Mouse (Mus musculus) kidney, adult 18-20 months (tissue): ENCODE data around the gene Dcp1a.
"Not testable (repeated sequence)": the region's sequence is repeated elsewhere in the genome, so short reads cannot be mapped to it uniquely, and the experiment has no call there.

Source experiments
- DNase-seq: peaks from one replicate; pipeline ENCODE4 v3.0.0; 2021

Gene Dcp1a

GRCm38 (mm10) chr14:30523356-30523755, 44.0 kb downstream of the Dcp1a start:
- no peak for DNase-seq

GRCm38 (mm10) chr14:30528392-30528791, 49.1 kb downstream of the Dcp1a start:
- DNase-seq = no peak

DNA sequence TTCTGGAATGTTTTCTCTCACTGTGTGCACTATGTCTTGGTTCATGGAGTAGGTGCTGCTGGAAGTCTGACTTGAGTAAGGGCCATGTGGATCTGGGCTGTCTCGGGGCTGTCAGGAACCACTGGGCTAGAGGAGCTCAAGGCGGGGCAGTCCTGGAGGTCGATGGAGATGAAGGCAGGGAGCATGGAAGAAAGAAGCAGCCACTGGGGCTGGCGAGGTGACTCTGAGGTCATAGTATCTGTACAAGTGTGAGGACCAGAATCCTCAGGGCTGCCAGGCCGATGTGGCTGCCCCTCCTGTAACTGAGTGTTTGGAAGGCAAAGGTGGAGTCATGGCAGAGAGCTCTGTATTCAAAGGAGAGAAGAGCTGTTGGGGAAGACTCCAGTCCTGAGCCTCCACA, 49.6 kb downstream of the Dcp1a start:
- no peak for DNase-seq

GRCm38 (mm10) chr14:30529454-30529853, 50.1 kb downstream of the Dcp1a start:
- DNase-seq = no peak

- DNase-seq = peak; percentile 85
Observed at GRCm38 (mm10) chr14:30530726-30531269, 51.5 kb downstream of the Dcp1a start.

GRCm38 (mm10) chr14:30531431-30531830, 52.1 kb downstream of the Dcp1a start:
- DNase-seq = no peak

DNA sequence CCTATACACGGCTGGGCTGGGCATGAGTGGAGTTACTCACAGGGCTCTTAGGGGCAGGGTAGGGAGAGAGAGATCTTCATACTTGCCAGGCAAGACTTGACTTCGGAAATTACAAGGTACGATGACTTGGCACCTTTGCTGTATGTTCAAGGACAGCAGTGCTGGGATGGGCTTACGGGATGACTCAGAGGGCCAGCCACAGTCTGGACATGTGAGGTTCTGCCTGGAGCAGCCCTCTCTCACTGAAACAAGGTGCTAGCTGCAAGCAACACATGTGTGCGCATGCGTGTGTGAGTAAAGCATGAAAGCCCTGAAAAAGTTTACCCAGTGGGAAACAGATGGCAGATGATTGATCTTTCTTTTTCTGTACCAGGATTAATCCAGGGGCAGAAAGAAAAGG, 52.6 kb downstream of the Dcp1a start:
- no peak for DNase-seq

DNA sequence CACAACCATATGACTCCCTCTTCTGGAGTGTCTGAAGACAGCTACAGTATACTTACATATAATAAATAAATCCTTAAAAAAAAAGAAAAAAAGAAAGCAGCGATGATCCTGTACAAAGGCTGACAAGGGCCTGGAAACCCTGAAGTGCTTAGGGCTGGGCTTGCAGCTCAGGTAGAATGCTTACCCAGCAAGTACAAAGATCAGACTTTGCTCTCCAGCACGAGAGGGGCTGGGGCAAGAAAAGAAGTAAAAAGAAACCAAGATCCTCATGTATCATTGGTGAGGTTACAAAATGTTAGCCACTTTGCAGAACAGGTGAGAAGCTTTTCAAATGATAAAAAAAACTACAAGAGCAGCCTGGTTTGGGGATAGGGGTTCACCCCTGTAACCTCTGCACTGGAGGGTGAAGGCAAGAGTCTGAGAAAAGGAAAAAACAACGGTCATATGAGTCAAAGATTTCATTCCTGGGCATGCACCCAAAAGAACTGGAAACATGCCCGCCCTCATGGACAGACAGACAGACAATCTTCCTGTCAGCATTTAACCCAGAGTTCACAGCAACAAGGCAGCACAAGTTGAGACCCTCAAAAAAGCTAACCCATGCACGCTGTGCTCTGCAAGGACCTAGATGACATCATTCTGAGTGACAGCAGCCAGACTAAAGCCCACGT, 54.6 kb downstream of the Dcp1a start:
- DNase-seq = peak; percentile 68

DNA sequence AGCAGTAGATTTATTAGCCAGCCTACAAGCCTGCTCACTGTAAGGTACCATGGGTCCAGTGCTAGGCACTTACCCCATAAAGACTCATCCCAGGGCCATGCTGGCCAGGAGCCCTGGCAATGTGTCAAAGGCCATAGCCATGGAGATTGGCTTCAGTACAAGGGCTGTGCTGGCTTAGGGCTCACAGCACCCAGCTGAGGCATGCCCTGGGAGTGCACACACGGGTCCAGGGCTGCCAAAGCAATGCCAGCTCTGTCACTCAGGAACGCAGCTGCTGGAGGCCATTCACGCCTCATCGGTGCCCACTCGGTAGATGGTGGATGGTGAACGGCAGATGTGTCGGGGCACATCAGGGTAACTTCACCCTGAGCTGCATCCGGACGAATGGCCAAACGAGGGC, 62.2 kb downstream of the Dcp1a start:
- peak; percentile 90 for DNase-seq

DNA sequence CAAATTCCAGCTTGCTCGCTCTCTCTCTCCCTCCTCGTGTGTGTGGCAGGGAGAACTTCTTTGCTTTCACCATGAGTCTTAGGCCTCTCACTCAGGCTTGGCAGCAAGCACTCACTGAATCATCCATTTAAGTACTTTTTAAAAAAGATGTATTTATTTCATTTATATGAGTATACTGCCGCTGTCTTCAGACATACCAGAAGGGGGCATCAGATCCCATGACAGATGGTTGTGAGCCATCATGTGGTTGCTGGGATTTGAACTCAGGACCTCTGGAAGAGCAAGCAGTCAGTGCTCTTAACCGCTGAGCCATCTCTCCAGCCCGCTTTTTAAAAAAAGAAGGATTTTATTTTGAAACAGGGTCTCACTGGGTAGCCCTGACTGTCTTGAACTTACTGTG, 64.0 kb downstream of the Dcp1a start:
- DNase-seq = not testable (repeated sequence)

DNA sequence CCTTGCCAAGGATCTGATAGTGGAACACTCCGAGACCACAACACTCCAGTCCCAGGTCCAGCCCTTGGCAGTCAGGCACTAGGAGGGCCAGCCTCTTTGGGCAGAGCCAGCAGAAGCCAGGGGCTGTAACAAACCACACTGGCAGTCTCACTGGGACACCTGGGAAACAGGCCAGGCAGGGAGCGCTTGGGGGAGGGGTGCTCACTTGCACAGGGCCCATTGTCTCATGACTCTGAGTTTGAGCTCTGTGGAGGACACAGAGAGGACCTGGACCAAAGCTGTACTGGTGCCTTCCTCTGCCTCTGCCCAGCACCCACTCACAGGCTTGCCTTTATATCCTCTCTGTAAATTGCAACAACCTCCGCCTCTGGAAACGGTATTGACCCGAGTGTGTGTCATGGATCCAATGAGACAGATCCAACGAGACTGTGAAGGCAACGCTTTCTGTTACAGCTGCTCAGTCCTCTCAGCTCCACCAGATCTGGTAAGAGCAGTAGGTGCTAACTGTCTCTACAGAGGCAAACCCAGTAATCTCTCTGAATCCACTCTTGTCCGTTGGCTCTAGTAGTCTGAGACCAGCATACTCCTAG, 68.9 kb downstream of the Dcp1a start, which contains the start of gene Tkt:
Gene Tkt (plus strand): TSS at position 229 of the 590 bp plus-strand sequence.
- DNase-seq = peak; percentile 85

GRCm38 (mm10) chr14:30548965-30549776, 69.8 kb downstream of the Dcp1a start:
- DNase-seq = peak; percentile 97

DNA sequence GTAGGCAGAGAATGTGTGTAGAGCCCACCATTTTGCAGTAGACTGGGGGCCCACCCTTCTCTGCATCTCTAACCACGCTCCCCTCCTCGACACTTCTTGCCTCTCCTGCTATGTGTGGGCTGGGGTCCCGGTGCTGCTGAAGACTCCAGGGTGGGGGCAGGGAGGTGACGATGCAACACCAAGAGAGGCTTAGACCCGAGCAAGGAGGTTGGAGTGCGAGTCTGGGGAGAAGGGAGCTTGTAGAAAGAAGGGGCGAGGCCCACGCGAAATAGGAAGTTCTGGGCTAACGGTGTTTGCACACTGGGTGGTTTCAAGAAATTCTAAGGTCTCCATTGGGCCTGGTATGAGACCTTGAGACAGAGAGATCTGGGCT, 70.4 kb downstream of the Dcp1a start:
- no peak for DNase-seq

DNA sequence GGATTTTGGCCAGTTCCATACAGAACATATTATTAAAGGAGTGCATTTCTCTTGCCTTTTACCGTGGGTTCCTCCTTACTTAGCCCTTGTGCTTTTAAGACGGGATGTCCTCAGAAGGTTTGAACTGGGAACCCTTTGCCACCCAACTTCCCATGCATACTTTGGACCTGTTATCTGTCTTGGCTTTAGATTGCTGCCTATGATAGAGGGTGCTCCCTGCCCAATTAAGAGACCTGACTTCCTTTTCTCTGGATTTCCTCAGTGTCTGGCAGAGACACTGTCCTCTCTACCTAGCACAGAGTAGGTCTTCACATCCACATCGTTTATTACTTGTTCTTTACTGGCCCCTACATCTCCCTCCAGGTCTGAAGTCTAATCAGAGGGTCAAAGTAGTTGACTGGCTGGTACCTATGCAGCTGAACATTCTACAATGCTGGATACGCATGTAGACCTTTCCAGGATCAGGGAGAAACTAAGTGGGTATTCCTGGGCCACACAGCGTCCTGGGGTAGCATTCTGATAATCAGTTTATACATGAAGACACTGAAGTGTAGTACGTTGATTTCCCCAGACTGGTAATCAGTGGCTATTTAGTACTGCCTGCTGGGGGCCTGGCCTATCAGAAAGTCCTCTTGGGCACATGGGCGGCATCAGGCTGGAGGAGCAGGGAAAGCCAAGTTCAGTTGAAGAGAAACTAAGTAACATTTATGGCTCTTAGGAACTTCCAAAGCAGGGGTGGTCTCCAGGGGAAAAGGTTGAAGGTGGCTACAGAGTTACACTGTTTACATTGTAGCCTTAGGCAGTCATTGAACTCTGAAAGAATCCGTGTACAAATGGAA, 71.1 kb downstream of the Dcp1a start:
- no peak for DNase-seq

DNA sequence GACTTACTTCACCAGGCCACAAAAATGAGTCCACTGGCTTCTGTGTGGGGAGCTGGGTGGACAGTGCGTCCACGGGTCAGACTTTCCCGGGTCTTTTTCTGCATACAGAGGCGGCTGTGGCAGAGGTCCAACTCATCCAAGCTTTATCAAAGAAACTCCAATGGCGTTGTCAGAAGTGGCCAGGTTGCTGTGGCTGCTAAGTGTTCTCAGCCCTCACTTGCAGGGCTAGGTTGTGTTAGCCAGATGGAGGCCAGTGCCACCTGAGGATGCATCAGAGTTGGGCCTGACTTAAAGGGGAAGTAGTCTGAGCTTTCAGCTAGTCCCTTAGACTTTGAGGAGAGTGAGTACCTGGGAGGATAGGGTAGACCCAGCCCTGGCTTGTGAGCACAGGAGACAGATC, 72.2 kb downstream of the Dcp1a start:
- DNase-seq = no peak

DNA sequence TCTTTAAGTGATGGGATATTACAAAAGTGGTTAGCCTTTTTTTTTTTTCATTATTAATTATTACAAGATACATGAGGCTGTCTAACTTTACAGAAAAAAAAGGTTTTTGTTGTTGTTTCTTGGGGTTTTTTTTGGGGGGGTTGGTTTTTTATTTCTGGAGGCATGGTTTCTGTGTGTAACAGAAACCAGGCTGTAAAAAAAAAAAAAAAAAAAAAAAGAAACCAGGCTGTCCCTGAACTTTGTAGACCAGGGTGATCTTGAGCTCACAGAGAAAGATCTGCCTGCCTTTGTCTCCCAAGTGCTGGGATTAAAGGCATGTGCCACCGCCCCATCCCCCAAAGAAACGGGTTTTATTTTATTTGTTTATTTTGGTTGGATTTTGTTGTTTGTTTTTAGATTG, 72.6 kb downstream of the Dcp1a start:
- DNase-seq = no peak

DNA sequence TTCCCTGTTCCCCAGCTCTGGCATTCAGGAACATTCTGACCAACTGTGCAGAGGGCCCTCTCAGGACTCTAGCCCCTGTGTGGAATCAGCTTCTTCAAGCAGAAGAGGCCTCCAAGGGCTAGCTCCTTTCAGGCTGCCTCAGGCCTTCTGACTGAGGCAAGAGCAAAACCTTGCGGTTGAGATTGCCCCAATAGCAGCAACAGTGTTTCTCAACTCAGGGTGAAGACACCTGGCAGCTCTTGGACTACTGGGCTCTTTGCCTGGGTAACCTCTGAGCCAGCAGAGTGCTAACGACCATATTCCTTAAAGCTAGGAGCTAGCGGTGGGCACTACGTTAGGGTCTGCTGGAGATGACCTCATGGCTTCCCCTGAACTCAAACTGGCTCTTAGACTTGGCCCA, 73.8 kb downstream of the Dcp1a start:
- DNase-seq = no peak

- DNase-seq = no peak
Observed at GRCm38 (mm10) chr14:30556651-30557050, 77.3 kb downstream of the Dcp1a start.

- DNase-seq = no peak
Observed at GRCm38 (mm10) chr14:30557730-30558129, 78.4 kb downstream of the Dcp1a start.

DNA sequence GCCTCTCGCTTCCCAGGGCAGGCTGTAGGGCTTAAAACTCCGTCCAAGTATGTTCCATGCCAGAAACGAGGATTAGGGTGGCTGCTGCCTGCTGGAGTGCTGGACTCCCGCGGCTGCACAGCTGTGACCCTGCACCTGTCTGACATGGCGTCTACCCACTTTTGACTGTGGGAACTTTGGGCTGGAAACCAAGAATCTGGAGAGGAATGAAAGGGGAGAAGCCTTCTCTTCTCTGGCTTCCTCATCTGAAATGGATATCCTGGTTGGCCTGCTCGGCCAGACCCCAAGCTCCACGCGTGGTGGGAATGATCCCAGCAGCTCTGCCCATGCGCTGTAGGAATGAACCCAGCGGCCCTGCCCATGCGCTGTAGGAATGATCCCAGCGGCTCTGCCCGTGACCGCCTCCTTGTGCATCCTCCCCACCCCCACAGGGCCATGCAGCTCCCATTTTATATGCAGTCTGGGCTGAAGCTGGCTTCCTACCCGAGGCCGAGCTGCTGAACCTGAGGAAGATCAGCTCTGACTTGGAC, 80.1 kb downstream of the Dcp1a start:
- DNase-seq = peak; percentile 56

DNA sequence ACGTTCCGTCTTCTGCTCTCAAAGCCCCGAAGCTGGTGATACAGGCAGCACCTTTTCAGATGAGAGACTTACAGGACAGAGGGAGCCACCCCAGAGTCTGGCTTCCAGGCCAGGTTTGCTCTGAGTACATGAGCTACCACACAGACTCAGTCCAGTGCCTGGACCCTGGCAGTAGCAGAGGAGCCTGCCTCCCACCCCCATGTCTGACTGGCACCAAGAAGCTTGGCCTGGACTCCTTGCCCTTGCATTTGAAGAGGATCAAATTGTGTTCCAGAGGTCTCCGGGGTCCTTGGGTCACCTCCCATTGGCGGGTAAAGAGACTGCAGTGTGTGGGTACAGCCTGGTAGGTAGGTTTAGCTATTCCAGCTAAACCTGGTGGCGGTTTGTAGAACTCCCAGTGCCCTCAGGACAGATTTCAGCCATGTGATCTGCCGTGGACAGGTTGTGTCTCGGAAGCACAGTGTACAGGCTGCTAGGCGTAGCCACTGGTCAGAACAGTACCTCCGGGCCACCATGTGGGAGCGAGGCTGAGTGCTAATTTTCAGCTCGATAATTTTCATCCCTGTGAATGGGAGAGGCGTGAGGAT, 81.6 kb downstream of the Dcp1a start:
- DNase-seq = no peak
